Mouse (Mus musculus) bone marrow, adult 2 months (tissue): ENCODE measurements around the gene Map3k5.

ENCODE experiments used
- CTCF ChIP-seq: fragments of 200-500 bp; IDR thresholded peaks from 2 replicates; pipeline ENCODE4 v1.5.1; 2011; ENCODE audit warnings: low read length, control low read depth; ENCODE audit not compliant: control insufficient read depth, insufficient read depth
- POLR2A ChIP-seq: fragments of 200-500 bp; IDR thresholded peaks from 2 replicates; pipeline ENCODE4 v1.6.1; 2011; ENCODE audit warnings: low read depth, mild to moderate bottlenecking, control low read depth, low read length, borderline replicate concordance; ENCODE audit not compliant: control insufficient read depth

GRCm38 (mm10) chr10:19938738-19939137 lies 4.5 kb downstream of the Map3k5 start:
- no peak for TF ChIP-seq CTCF
- TF ChIP-seq POLR2A, result no peak
